Mouse (Mus musculus): ENCODE measurements around the gene Cel. TPM values are rescaled to one million over a fixed set of nuclear protein-coding genes. Genes with fewer than 3 reads are reported as not detected.
"Not testable (repeated sequence)": the region's sequence is repeated elsewhere in the genome, so short reads cannot be mapped to it uniquely, and the experiment has no call there.

The Cel gene
- total RNA-seq, 1 experiment from 2014 or later = not detected

- ATAC-seq (replicated peaks; ENCODE audit: low read depth, poor library complexity, severe bottlenecking) = no peak
Observed at GRCm38 (mm10) chr2:28524406-28524805, 38.8 kb downstream of the Cel start.

- ATAC-seq (replicated peaks; ENCODE audit: low read depth, poor library complexity, severe bottlenecking) = peak; percentile 80
Observed at GRCm38 (mm10) chr2:28523643-28524117, 39.5 kb downstream of the Cel start.

GRCm38 (mm10) chr2:28522166-28522565 is 41.0 kb downstream of the Cel start:
- ATAC-seq (replicated peaks; ENCODE audit: low read depth, poor library complexity, severe bottlenecking) = no peak

- no peak for ATAC-seq (replicated peaks; ENCODE audit: low read depth, poor library complexity, severe bottlenecking)
Observed at GRCm38 (mm10) chr2:28521571-28522151, 41.5 kb downstream of the Cel start.

GRCm38 (mm10) chr2:28520581-28520980 is 42.6 kb downstream of the Cel start:
- no peak for ATAC-seq (replicated peaks; ENCODE audit: low read depth, poor library complexity, severe bottlenecking)

- ATAC-seq (replicated peaks; ENCODE audit: low read depth, poor library complexity, severe bottlenecking) = no peak
Observed at GRCm38 (mm10) chr2:28518231-28518630, 45.0 kb downstream of the Cel start.

- peak; percentile 68 for ATAC-seq (replicated peaks; ENCODE audit: low read depth, poor library complexity, severe bottlenecking)
Observed at GRCm38 (mm10) chr2:28517206-28517909, 45.8 kb downstream of the Cel start.

- peak; percentile 72 for ATAC-seq (replicated peaks; ENCODE audit: low read depth, poor library complexity, severe bottlenecking)
Observed at GRCm38 (mm10) chr2:28514489-28514888, 48.7 kb downstream of the Cel start.

- ATAC-seq (replicated peaks; ENCODE audit: low read depth, poor library complexity, severe bottlenecking) = 0 out of 2 replicates have a peak, but pooled peaks have one; percentile 17
Observed at GRCm38 (mm10) chr2:28513431-28514370, 49.5 kb downstream of the Cel start.

- no peak for ATAC-seq (replicated peaks; ENCODE audit: low read depth, poor library complexity, severe bottlenecking)
Observed at GRCm38 (mm10) chr2:28512798-28513401, 50.3 kb downstream of the Cel start, which contains the start of gene Ralgds. Gene Ralgds (plus strand): TSS chr2:28513125.

- not testable (repeated sequence) for ATAC-seq (replicated peaks; ENCODE audit: low read depth, poor library complexity, severe bottlenecking)
Observed at GRCm38 (mm10) chr2:28511600-28511999, 51.6 kb downstream of the Cel start.

GRCm38 (mm10) chr2:28506291-28506690 is 56.9 kb downstream of the Cel start:
- no peak for ATAC-seq (replicated peaks; ENCODE audit: low read depth, poor library complexity, severe bottlenecking)

GRCm38 (mm10) chr2:28505795-28506194 is 57.4 kb downstream of the Cel start, which contains the start of gene Gm10134:
Gene Gm10134 (plus strand): TSS chr2:28506095.
- ATAC-seq (replicated peaks; ENCODE audit: low read depth, poor library complexity, severe bottlenecking) = no peak

Other genes with a start within 250 kb of the Cel start
- 3.4 and 5.0 TPM in 2 replicates for gene Ppp1r26, start 116.6 kb downstream of the Cel start, total RNA-seq (2017)
- gene 1700007K13Rik, start 97.1 kb downstream of the Cel start, total RNA-seq (2017) = not detected in 2 replicates
- gene Mrps2, start 95.3 kb downstream of the Cel start, total RNA-seq (2017) = 33.2 and 35.2 TPM in 2 replicates
- not detected in 2 replicates for gene Gbgt1, start 66.5 kb downstream of the Cel start, total RNA-seq (2017)
- gene Gm10134, start 57.3 kb downstream of the Cel start, total RNA-seq (2017) = not detected in 2 replicates
- 3.7 and 4.3 TPM in 2 replicates for gene Ralgds, start 50.3 kb downstream of the Cel start, total RNA-seq (2017)
- gene Gtf3c5, start 20.3 kb upstream of the Cel start, total RNA-seq (2017) = 9.7 and 19.0 TPM in 2 replicates
- 29.5 and 30.7 TPM in 2 replicates for gene Gfi1b, start 58.6 kb upstream of the Cel start, total RNA-seq (2017)
- gene Tsc1, start 77.8 kb upstream of the Cel start, total RNA-seq (2017) = 14.5 and 18.7 TPM in 2 replicates
- 2.5 and 6.6 TPM in 2 replicates for gene Spaca9, start 136.3 kb upstream of the Cel start, total RNA-seq (2017)
- 1.6 TPM in 1 of 2 replicates, not detected in the other for gene Ak8, start 136.8 kb upstream of the Cel start, total RNA-seq (2017)